Mouse (Mus musculus) urinary bladder, postnatal 4 days (tissue): ENCODE data around the gene Zmynd11.

Source experiments
- DNase-seq, 2 experiments: peaks; one replicate each; pipeline ENCODE4 v3.0.0; 2021 to 2022; ENCODE audit warnings: low spot score in 2 of 2

The Zmynd11 gene

GRCm38 (mm10) chr13:9656613-9657012 is 108.5 kb downstream of the Zmynd11 start:
- DNase-seq, result no peak

- no peak for DNase-seq
Measured at GRCm38 (mm10) chr13:9653018-9653417, 112.1 kb downstream of the Zmynd11 start.

- no peak for DNase-seq
Measured at GRCm38 (mm10) chr13:9650580-9650979, 114.5 kb downstream of the Zmynd11 start.

GRCm38 (mm10) chr13:9649894-9650293 is 115.2 kb downstream of the Zmynd11 start:
- no peak for DNase-seq

GRCm38 (mm10) chr13:9648716-9649115 is 116.4 kb downstream of the Zmynd11 start:
- DNase-seq, result no peak

- DNase-seq, result no peak
Measured at GRCm38 (mm10) chr13:9637949-9638348, 127.2 kb downstream of the Zmynd11 start.

- no peak for DNase-seq
Measured at GRCm38 (mm10) chr13:9636505-9636904, 128.6 kb downstream of the Zmynd11 start.

GRCm38 (mm10) chr13:9635951-9636350 is 129.2 kb downstream of the Zmynd11 start:
- no peak for DNase-seq
